Mouse (Mus musculus): ENCODE data around the gene Ccdc173. TPM values are rescaled to one million over a fixed set of nuclear protein-coding genes. Genes with fewer than 3 reads are reported as not detected.

Ccdc173 gene
- polyA plus RNA-seq (2016; fragmentation: Nextera tagmentation; extraction: Ambion mirVana), result 2.7 and 3.0 TPM in 2 replicates

- H3K27ac ChIP-seq, result peak within 1 kb of the TSS; percentile 70
- WGBS, result 1% methylated on average over 48 of the region's 48 CpGs
- H3K4me1 ChIP-seq (replicated peaks), result no peaks in the 10 kb centered on the region; the same call in 1 of the 2 replicates
Measured at GRCm38 (mm10) chr2:69789429-69790069, at the start of gene Ccdc173, which contains the start of gene Phospho2. TSS of gene Ccdc173 (minus strand) at chr2:69789575. TSS of gene Phospho2 (plus strand) at chr2:69789623.

GRCm38 (mm10) chr2:69838707-69839106 is 49.3 kb upstream of the Ccdc173 start:
- Histone ChIP-seq H3K27ac (no peak overlapping the region), H3K9ac (replicated peaks) (no peak overlapping the region), H3K36me3 (peaks cover 33% of the 10 kb centered on the region), H3K4me2 (no peak overlapping the region), H3K4me3 (replicated peaks) (no peak overlapping the region), H3K9me3 (no peaks in the 10 kb centered on the region), H3K27me3 (no peaks in the 10 kb centered on the region), H3K4me1 (replicated peaks) (no peaks in the 10 kb centered on the region)
- no peak for ATAC-seq (ENCODE audit: insufficient number of reproducible peaks, insufficient read depth, low FRiP score, low TSS enrichment, low read depth)

More at GRCm38 (mm10) chr2:69789429-69790069, at the start of gene Ccdc173, which contains the start of gene Phospho2:
- Histone ChIP-seq H3K9me3 (no peaks in the 10 kb centered on the region), H3K27me3 (no peaks in the 10 kb centered on the region), H3K9ac (replicated peaks) (peak within 1 kb of the TSS; percentile 67), H3K4me2 (peak within 1 kb of the TSS; percentile 68), H3K36me3 (peaks cover 20% of the 10 kb centered on the region), H3K4me3 (replicated peaks) (peak within 1 kb of the TSS; percentile 57)
- peak; percentile 96 for ATAC-seq (ENCODE audit: insufficient number of reproducible peaks, insufficient read depth, low FRiP score, low TSS enrichment, low read depth)

- H3K9me3 ChIP-seq, result no peaks in the 10 kb centered on the region
- H3K27ac ChIP-seq, result no peak overlapping the region
- no peaks in the 10 kb centered on the region for H3K4me1 ChIP-seq (replicated peaks)
- H3K27me3 ChIP-seq, result no peaks in the 10 kb centered on the region
- no peak for ATAC-seq (ENCODE audit: insufficient number of reproducible peaks, insufficient read depth, low FRiP score, low TSS enrichment, low read depth)
- no peak overlapping the region for H3K4me3 ChIP-seq (replicated peaks)
- no peak overlapping the region for H3K4me2 ChIP-seq
- peaks cover 40% of the 10 kb centered on the region for H3K36me3 ChIP-seq
- 37% methylated on average over 3 of the region's 3 CpGs for WGBS
- no peak overlapping the region for H3K9ac ChIP-seq (replicated peaks)
Measured at GRCm38 (mm10) chr2:69837996-69838395, 48.6 kb upstream of the Ccdc173 start.

DNA sequence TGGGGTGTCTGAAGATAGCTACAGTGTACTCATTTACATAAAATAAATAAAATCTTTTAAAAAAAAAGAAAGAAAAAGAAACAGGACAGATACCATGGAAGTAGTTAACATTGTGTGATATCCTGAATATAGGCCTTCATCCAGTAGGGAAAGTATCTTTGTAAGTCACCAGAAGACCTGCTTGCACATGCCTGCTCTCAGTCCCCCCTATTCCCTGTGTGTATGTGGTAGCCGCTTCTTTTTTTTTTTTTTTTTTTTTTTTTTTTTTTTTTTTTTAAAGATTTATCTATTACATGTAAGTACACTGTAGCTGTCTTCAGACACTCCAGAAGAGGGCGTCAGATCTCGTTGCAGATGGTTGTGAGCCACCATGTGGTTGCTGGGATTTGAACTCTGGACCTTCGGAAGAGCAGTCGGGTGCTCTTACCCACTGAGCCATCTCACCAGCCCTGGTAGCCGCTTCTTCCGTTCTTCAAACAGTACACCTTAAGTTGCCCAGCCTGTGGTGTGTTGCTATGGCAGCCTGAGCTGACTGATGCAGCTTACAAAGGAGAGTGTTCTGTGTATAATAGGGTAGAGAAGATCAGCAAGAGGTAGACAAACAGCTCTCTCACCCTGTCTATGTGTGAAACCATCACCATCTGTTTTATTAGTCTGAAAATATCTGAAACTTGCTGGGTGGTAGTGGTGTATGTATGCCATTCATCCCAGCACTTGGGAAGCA is 48.0 kb upstream of the Ccdc173 start:
- Histone ChIP-seq H3K36me3 (peaks cover 46% of the 10 kb centered on the region), H3K4me2 (no peak overlapping the region), H3K4me1 (replicated peaks) (no peaks in the 10 kb centered on the region), H3K9ac (replicated peaks) (no peak overlapping the region), H3K9me3 (no peaks in the 10 kb centered on the region), H3K27ac (no peak overlapping the region), H3K27me3 (no peaks in the 10 kb centered on the region), H3K4me3 (replicated peaks) (no peak overlapping the region)
- ATAC-seq (ENCODE audit: insufficient number of reproducible peaks, insufficient read depth, low FRiP score, low TSS enrichment, low read depth), result no peak
- 77% methylated on average over 7 of the region's 7 CpGs for WGBS

- 90% methylated on average over 8 of the region's 8 CpGs for WGBS
- no peaks in the 10 kb centered on the region for H3K9me3 ChIP-seq
- no peak overlapping the region for H3K9ac ChIP-seq (replicated peaks)
- no peaks in the 10 kb centered on the region for H3K4me1 ChIP-seq (replicated peaks)
- no peak overlapping the region for H3K4me3 ChIP-seq (replicated peaks)
- H3K36me3 ChIP-seq, result peaks cover 77% of the 10 kb centered on the region
- H3K4me2 ChIP-seq, result no peak overlapping the region
- H3K27ac ChIP-seq, result no peak overlapping the region
- no peak for ATAC-seq (ENCODE audit: insufficient number of reproducible peaks, insufficient read depth, low FRiP score, low TSS enrichment, low read depth)
- no peaks in the 10 kb centered on the region for H3K27me3 ChIP-seq
Measured at GRCm38 (mm10) chr2:69830116-69830515, 40.7 kb upstream of the Ccdc173 start.

DNA sequence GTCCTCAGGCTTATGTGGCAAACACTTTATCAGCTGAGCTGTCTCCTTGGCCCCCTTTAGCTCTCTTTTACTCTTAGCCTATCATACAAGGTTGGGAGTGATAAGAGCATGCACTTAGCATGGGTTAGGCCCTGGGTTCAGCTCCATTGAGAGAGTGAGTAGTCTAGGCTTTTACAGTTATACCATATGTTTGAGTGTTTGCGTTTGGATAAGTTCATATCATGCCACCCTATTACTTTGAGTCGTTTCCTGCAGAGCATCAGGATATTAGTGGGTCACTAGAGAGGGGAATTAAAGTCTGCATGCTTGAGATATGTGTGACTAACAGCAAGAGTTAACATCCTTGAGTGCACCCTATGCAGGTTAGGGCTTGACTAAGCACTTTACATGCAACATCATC is 40.3 kb upstream of the Ccdc173 start:
- Histone ChIP-seq H3K4me3 (replicated peaks) (no peak overlapping the region), H3K4me1 (replicated peaks) (no peaks in the 10 kb centered on the region), H3K36me3 (peaks cover 74% of the 10 kb centered on the region), H3K9me3 (no peaks in the 10 kb centered on the region), H3K27ac (no peak overlapping the region), H3K27me3 (no peaks in the 10 kb centered on the region), H3K9ac (replicated peaks) (no peak overlapping the region), H3K4me2 (no peak overlapping the region)
- no peak for ATAC-seq (ENCODE audit: insufficient number of reproducible peaks, insufficient read depth, low FRiP score, low TSS enrichment, low read depth)
- WGBS, result 78% methylated on average over 2 of the region's 2 CpGs

GRCm38 (mm10) chr2:69828031-69828430 is 38.7 kb upstream of the Ccdc173 start:
- Histone ChIP-seq H3K4me2 (no peak overlapping the region), H3K27me3 (no peaks in the 10 kb centered on the region), H3K9me3 (no peaks in the 10 kb centered on the region), H3K27ac (no peak overlapping the region), H3K36me3 (peaks cover 62% of the 10 kb centered on the region), H3K4me3 (replicated peaks) (no peak overlapping the region), H3K9ac (replicated peaks) (no peak overlapping the region), H3K4me1 (replicated peaks) (peaks cover 6% of the 10 kb centered on the region; the same call in 1 of the 2 replicates)
- no peak for ATAC-seq (ENCODE audit: insufficient number of reproducible peaks, insufficient read depth, low FRiP score, low TSS enrichment, low read depth)
- 31% methylated on average over 7 of the region's 7 CpGs for WGBS

GRCm38 (mm10) chr2:69826380-69826779 is 37.0 kb upstream of the Ccdc173 start:
- Histone ChIP-seq H3K27ac (no peak overlapping the region; the same call in 1 of the 2 replicates), H3K4me1 (replicated peaks) (peaks cover 10% of the 10 kb centered on the region), H3K9me3 (no peaks in the 10 kb centered on the region), H3K4me2 (no peak overlapping the region), H3K9ac (replicated peaks) (no peak overlapping the region), H3K36me3 (peaks cover 52% of the 10 kb centered on the region), H3K4me3 (replicated peaks) (no peak overlapping the region), H3K27me3 (no peaks in the 10 kb centered on the region)
- WGBS, result 94% methylated on average over 2 of the region's 2 CpGs
- ATAC-seq (ENCODE audit: insufficient number of reproducible peaks, insufficient read depth, low FRiP score, low TSS enrichment, low read depth), result no peak

- no peak overlapping the region for H3K9ac ChIP-seq (replicated peaks)
- no peak for ATAC-seq (ENCODE audit: insufficient number of reproducible peaks, insufficient read depth, low FRiP score, low TSS enrichment, low read depth)
- no peak overlapping the region for H3K4me2 ChIP-seq
- H3K4me1 ChIP-seq (replicated peaks), result peaks cover 10% of the 10 kb centered on the region
- peaks cover 47% of the 10 kb centered on the region for H3K36me3 ChIP-seq
- no peak overlapping the region for H3K4me3 ChIP-seq (replicated peaks)
- WGBS, result 84% methylated on average over 10 of the region's 10 CpGs
- H3K27me3 ChIP-seq, result no peaks in the 10 kb centered on the region
- no peak overlapping the region for H3K27ac ChIP-seq
- H3K9me3 ChIP-seq, result no peaks in the 10 kb centered on the region
Measured at GRCm38 (mm10) chr2:69825898-69826297, 36.5 kb upstream of the Ccdc173 start.

GRCm38 (mm10) chr2:69823129-69823677 is 33.8 kb upstream of the Ccdc173 start:
- H3K4me2 ChIP-seq, result peak overlapping the region; percentile 71
- WGBS, result 2% methylated on average over 45 of the region's 45 CpGs
- H3K4me3 ChIP-seq (replicated peaks), result peak overlapping the region; percentile 90
- H3K27me3 ChIP-seq, result no peaks in the 10 kb centered on the region
- H3K9me3 ChIP-seq, result no peaks in the 10 kb centered on the region
- peak overlapping the region; percentile 98 for H3K27ac ChIP-seq
- H3K9ac ChIP-seq (replicated peaks), result peak overlapping the region; percentile 98
- peak; percentile 64 for ATAC-seq (ENCODE audit: insufficient number of reproducible peaks, insufficient read depth, low FRiP score, low TSS enrichment, low read depth)
- peaks cover 10% of the 10 kb centered on the region for H3K4me1 ChIP-seq (replicated peaks)
- peaks cover 22% of the 10 kb centered on the region; the same call in 1 of the 2 replicates for H3K36me3 ChIP-seq

DNA sequence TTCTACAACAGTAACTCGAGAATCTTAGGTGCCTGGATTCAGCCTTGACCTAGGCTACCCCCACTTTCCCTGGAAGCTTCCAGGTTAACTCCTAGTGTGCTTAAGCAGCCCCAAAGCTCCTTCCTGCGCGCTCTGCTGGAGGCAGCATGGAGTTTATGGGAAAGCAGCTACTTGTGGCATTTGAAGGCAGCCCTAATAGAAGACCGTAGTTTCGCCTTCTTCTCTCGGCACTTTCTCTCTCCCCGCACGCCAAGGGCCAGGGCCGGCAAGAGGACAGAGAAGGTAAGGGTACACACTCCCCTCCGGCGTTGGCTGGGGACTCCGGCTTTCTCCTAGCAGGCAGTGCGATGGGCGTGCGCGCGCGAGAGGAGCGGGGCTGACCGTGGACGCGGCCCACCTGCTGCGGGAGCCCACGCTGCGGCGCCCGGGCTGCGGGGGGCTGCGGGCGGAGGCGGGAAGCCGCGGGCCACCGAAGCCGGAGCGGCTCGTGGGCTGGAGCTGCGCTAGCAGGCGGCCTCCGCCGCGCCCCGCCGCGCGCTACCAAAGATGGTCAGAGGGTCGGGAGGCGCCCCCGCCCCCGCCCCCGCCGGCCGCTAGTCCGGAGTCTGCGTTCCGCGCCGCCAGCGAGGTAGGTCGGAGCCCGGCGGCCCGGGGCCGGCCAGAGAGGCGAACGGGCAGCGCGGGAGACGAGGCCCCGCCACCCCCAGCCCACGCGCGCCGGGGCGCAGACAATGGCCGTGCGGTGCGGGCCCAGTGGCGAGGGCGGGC is 33.2 kb upstream of the Ccdc173 start:
- peaks cover 10% of the 10 kb centered on the region for H3K4me1 ChIP-seq (replicated peaks)
- peak overlapping the region; percentile 98 for H3K27ac ChIP-seq
- no peaks in the 10 kb centered on the region for H3K27me3 ChIP-seq
- peaks cover 18% of the 10 kb centered on the region; the same call in 1 of the 2 replicates for H3K36me3 ChIP-seq
- H3K4me2 ChIP-seq, result peak overlapping the region; percentile 71
- H3K9me3 ChIP-seq, result no peaks in the 10 kb centered on the region
- H3K9ac ChIP-seq (replicated peaks), result peak overlapping the region; percentile 98
- peak overlapping the region; percentile 90 for H3K4me3 ChIP-seq (replicated peaks)
- WGBS, result under 1% methylated on average over 76 of the region's 80 CpGs
- peak; percentile 56 for ATAC-seq (ENCODE audit: insufficient number of reproducible peaks, insufficient read depth, low FRiP score, low TSS enrichment, low read depth)

All from limb, embryonic 12.5 days (tissue).